Mouse (Mus musculus) kidney, postnatal 14 days (tissue): ENCODE measurements around the gene Tbc1d10b.
"Not testable (repeated sequence)": the region's sequence is repeated elsewhere in the genome, so short reads cannot be mapped to it uniquely, and the experiment has no call there.

Source experiments
- DNase-seq: peaks from one replicate; pipeline ENCODE4 v3.0.0; 2022; ENCODE audit warnings: mixed read lengths

The Tbc1d10b gene

GRCm38 (mm10) chr7:127208295-127208552 is at the start of gene Tbc1d10b:
TSS of gene Tbc1d10b (minus strand) at chr7:127208468.
- DNase-seq, result no peak

GRCm38 (mm10) chr7:127256518-127256917 is 48.2 kb upstream of the Tbc1d10b start:
- no peak for DNase-seq

GRCm38 (mm10) chr7:127255965-127256364 is 47.7 kb upstream of the Tbc1d10b start:
- DNase-seq, result no peak

GRCm38 (mm10) chr7:127255008-127255407 is 46.7 kb upstream of the Tbc1d10b start:
- no peak for DNase-seq

GRCm38 (mm10) chr7:127253821-127254769 is 45.8 kb upstream of the Tbc1d10b start:
- DNase-seq, result peak; percentile 97

- no peak for DNase-seq
Measured at GRCm38 (mm10) chr7:127253341-127253740, 45.1 kb upstream of the Tbc1d10b start.

GRCm38 (mm10) chr7:127252414-127252813 is 44.1 kb upstream of the Tbc1d10b start:
- no peak for DNase-seq

GRCm38 (mm10) chr7:127250511-127250910 is 42.2 kb upstream of the Tbc1d10b start:
- not testable (repeated sequence) for DNase-seq

- no peak for DNase-seq
Measured at GRCm38 (mm10) chr7:127244658-127245510, 36.6 kb upstream of the Tbc1d10b start.

- peak; percentile 98 for DNase-seq
Measured at GRCm38 (mm10) chr7:127243870-127244657, 35.8 kb upstream of the Tbc1d10b start, which contains the start of gene Zfp771. TSS of gene Zfp771 (plus strand) at chr7:127244274.

GRCm38 (mm10) chr7:127243361-127243867 is 35.1 kb upstream of the Tbc1d10b start:
- DNase-seq, result no peak

- DNase-seq, result no peak
Measured at GRCm38 (mm10) chr7:127234777-127235176, 26.5 kb upstream of the Tbc1d10b start.

- no peak for DNase-seq
Measured at GRCm38 (mm10) chr7:127233765-127234164, 25.5 kb upstream of the Tbc1d10b start.

- DNase-seq, result no peak
Measured at GRCm38 (mm10) chr7:127233368-127233749, 25.1 kb upstream of the Tbc1d10b start.

- DNase-seq, result peak; percentile 91
Measured at GRCm38 (mm10) chr7:127232622-127233367, 24.5 kb upstream of the Tbc1d10b start, which contains the start of the genes Zfp553 and Sept1. TSS of gene Zfp553 (plus strand) at chr7:127233061. TSS of gene Sept1 (minus strand) at chr7:127233130.

- DNase-seq, result no peak
Measured at GRCm38 (mm10) chr7:127231826-127232621, 23.8 kb upstream of the Tbc1d10b start.

- DNase-seq, result no peak
Measured at GRCm38 (mm10) chr7:127231376-127231775, 23.1 kb upstream of the Tbc1d10b start.

GRCm38 (mm10) chr7:127228615-127229303 is 20.5 kb upstream of the Tbc1d10b start:
- peak; percentile 83 for DNase-seq

- DNase-seq, result no peak
Measured at GRCm38 (mm10) chr7:127225147-127225995, 17.1 kb upstream of the Tbc1d10b start.
